Mouse (Mus musculus) spleen, adult 2 months (tissue): ENCODE measurements at regions not wholly inside any gene's neighbourhood (a gene's known extent, or its start where the extent isn't known, plus 50 kb on each side); places are given as distances from the start of the nearest gene placed in this dataset.

Experiments used
- DNase-seq, 2 experiments: peaks; one replicate each; pipeline versions ENCODE4 v3.0.0 to v3.0.0-alpha.2; 2012 to 2021; ENCODE audit warnings: low spot score in 2 of 2, low read depth in 1 of 2
- H3K27ac ChIP-seq: fragments of 200-500 bp; 2 replicates; pipeline ENCODE4 v1.5.1; 2012; ENCODE audit warnings: low read length, inconsistent platforms; ENCODE audit not compliant: insufficient read depth
- H3K27me3 ChIP-seq: fragments of 200-500 bp; 2 replicates; pipeline ENCODE4 v1.6.1; 2012; ENCODE audit warnings: mild to moderate bottlenecking, moderate library complexity, low read length, inconsistent platforms; ENCODE audit not compliant: control insufficient read depth, insufficient read depth
- H3K36me3 ChIP-seq: fragments of 200-500 bp; 2 replicates; pipeline ENCODE4 v1.6.1; 2012; ENCODE audit warnings: mild to moderate bottlenecking, low read length, inconsistent platforms; ENCODE audit not compliant: control insufficient read depth, insufficient read depth
- H3K4me1 ChIP-seq: fragments of 200-500 bp; 2 replicates; pipeline ENCODE4 v1.6.1; 2011; ENCODE audit warnings: inconsistent platforms; ENCODE audit not compliant: control insufficient read depth, insufficient read depth, insufficient read length
- H3K4me3 ChIP-seq: fragments of 200-500 bp; 2 replicates; pipeline ENCODE4 v1.5.1; 2011; ENCODE audit warnings: mild to moderate bottlenecking, inconsistent platforms; ENCODE audit not compliant: insufficient read depth, insufficient read length; ENCODE audit errors: extremely low read depth
- CTCF ChIP-seq: fragments of 200-500 bp; IDR thresholded peaks from 2 replicates; pipeline ENCODE4 v1.5.1; 2011; ENCODE audit warnings: mild to moderate bottlenecking, inconsistent platforms; ENCODE audit not compliant: insufficient read depth, insufficient read length, insufficient replicate concordance; ENCODE audit errors: extremely low read depth
- POLR2A ChIP-seq: fragments of 200-500 bp; IDR thresholded peaks from 2 replicates; pipeline ENCODE4 v1.6.1; 2011; ENCODE audit warnings: low read depth, low read length, inconsistent platforms
- WGBS: fragments of 180-500 bp; shearing (Covaris S2); methylation state at CpG from one replicate; pipeline ENCODE4 v1.1.7; 2018; 5-methylcytosine and 5-hydroxymethylcytosine counted together

DNA sequence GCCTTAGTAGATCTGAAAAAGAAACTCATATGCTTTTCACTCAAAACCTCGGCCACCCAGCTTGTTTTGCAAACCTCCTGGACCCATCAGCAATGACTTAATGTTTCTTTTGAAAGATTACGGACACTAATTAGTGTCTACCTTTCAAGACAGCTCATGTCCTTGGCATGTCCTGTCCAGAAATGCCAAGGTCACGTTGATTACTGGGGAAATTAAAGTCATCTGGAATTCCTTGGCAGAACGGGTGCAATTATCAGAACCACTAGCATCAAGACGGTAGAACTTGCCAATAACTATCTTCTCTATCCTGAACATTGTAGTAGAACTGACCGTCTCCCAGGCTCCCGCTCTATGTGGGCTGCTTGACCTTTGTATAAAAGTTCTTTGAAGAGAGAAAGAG is 166.8 kb upstream of the Cxadr start:
- Histone ChIP-seq H3K4me1 (no peaks in the 10 kb centered on the region), H3K27ac (no peak overlapping the region), H3K36me3 (no peaks in the 10 kb centered on the region), H3K4me3 (no peak overlapping the region), H3K27me3 (no peaks in the 10 kb centered on the region)
- DNase-seq: no peak
- 81% methylated on average over 7 of the region's 7 CpGs for WGBS
- no peak for TF ChIP-seq POLR2A
- no peak for TF ChIP-seq CTCF

- TF ChIP-seq CTCF (no peak), POLR2A (no peak)
- H3K4me3 ChIP-seq: no peak overlapping the region
- no peak overlapping the region for H3K27ac ChIP-seq
- H3K27me3 ChIP-seq: no peaks in the 10 kb centered on the region
- H3K36me3 ChIP-seq: no peaks in the 10 kb centered on the region
- whole genome bisulfite sequencing: 71% methylated on average over 1 of the region's 1 CpGs
- H3K4me1 ChIP-seq: no peaks in the 10 kb centered on the region
- no peak for DNase-seq
Measured at GRCm38 (mm10) chr16:78121668-78122067, 179.6 kb upstream of the Cxadr start.

GRCm38 (mm10) chr16:78120346-78120899 is 180.9 kb upstream of the Cxadr start:
- H3K36me3 ChIP-seq: no peaks in the 10 kb centered on the region
- no peak overlapping the region for H3K4me3 ChIP-seq
- DNase-seq: no peak
- no peaks in the 10 kb centered on the region for H3K4me1 ChIP-seq
- WGBS: 83% methylated on average over 2 of the region's 2 CpGs
- no peak overlapping the region for H3K27ac ChIP-seq
- no peaks in the 10 kb centered on the region for H3K27me3 ChIP-seq
- no peak for TF ChIP-seq POLR2A
- TF ChIP-seq CTCF: no peak

- H3K36me3 ChIP-seq: no peaks in the 10 kb centered on the region
- H3K4me3 ChIP-seq: no peak overlapping the region
- DNase-seq: no peak
- H3K4me1 ChIP-seq: no peaks in the 10 kb centered on the region
- TF ChIP-seq POLR2A (no peak), CTCF (no peak)
- H3K27me3 ChIP-seq: no peaks in the 10 kb centered on the region
- no peak overlapping the region for H3K27ac ChIP-seq
Measured at GRCm38 (mm10) chr16:78104246-78104645, 197.0 kb upstream of the Cxadr start.

DNA sequence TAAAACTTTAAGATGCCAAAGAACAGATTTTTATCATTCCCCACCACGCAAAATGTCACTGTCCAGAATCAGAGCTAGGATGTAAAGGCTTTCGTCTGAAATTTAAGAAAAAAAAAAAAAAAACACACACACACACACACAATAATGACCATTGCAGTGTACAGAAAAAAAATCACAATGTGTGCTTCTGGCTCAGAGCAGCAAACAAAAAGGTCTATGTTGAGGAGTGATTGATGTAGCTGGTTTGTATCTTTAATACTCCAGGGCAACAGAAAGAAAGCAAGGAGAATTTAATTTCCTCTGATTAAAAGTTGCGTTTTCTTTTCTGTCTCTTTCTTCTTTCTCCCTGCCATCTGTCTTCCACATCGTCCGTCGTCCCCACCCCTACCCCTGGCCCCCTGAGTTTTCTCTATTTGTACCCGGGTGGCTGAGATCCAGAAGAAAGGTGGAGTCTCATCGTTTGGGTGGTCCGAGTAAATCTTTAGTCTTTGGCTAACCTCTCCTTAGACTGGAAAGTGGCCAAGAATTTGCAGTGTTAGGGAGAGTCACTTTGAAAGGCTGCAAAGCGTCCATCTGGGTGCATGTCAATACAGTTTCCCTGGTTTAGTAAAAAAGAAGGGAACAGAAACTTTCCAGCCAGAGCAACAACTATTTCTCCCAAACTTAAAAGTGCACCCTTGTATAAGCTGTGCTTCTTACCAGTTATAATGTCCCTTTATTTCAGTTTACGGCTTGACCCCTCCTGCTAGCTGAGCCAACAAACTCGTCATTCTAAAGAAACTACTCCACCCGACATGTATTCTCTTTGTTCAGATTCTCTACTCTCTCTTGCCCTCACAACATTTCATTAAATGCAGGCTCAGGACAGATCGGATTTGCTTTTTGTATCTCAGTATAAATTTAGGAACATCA is 199.6 kb upstream of the Cxadr start:
- no peak for DNase-seq
- Histone ChIP-seq H3K27ac (no peak overlapping the region), H3K36me3 (no peaks in the 10 kb centered on the region), H3K27me3 (no peaks in the 10 kb centered on the region), H3K4me1 (no peaks in the 10 kb centered on the region), H3K4me3 (no peak overlapping the region)
- TF ChIP-seq CTCF (no peak), POLR2A (no peak)
- 84% methylated on average over 14 of the region's 14 CpGs for WGBS

- 91% methylated on average over 2 of the region's 2 CpGs for WGBS
- H3K36me3 ChIP-seq: no peaks in the 10 kb centered on the region
- TF ChIP-seq CTCF: no peak
- TF ChIP-seq POLR2A: no peak
- H3K4me3 ChIP-seq: no peak overlapping the region
- no peaks in the 10 kb centered on the region for H3K27me3 ChIP-seq
- H3K27ac ChIP-seq: no peak overlapping the region
- no peaks in the 10 kb centered on the region for H3K4me1 ChIP-seq
- DNase-seq: no peak
Measured at GRCm38 (mm10) chr16:78099842-78100241, 201.4 kb upstream of the Cxadr start.

GRCm38 (mm10) chr16:78099114-78099513 is 202.2 kb upstream of the Cxadr start:
- WGBS: 82% methylated on average over 6 of the region's 6 CpGs
- no peak for DNase-seq
- no peaks in the 10 kb centered on the region for H3K4me1 ChIP-seq
- no peaks in the 10 kb centered on the region for H3K27me3 ChIP-seq
- H3K36me3 ChIP-seq: no peaks in the 10 kb centered on the region
- no peak for TF ChIP-seq CTCF
- TF ChIP-seq POLR2A: no peak
- H3K27ac ChIP-seq: no peak overlapping the region
- H3K4me3 ChIP-seq: no peak overlapping the region
